Mouse (Mus musculus) kidney, embryonic 14.5 days (tissue): ENCODE measurements around the gene 4930522H14Rik. TPM values are rescaled to one million over a fixed set of nuclear protein-coding genes. Genes with fewer than 3 reads are reported as not detected.
A peak's percentile ranks its signal among the peaks of the same experiment; 100 is the strongest.

Experiments
- ATAC-seq: fragments of 200-750 bp; cut with Nextera tagmentation; 2 replicates; pipeline ENCODE4 v1.8.0; 2017; ENCODE audit warnings: moderate number of reproducible peaks, mild to moderate bottlenecking, moderate TSS enrichment, moderate library complexity; ENCODE audit not compliant: low FRiP score, low TSS enrichment
- H3K27ac ChIP-seq: fragments of 300-500 bp; sonication (generic); 2 replicates; pipeline ENCODE4 v1.5.1; 2014; ENCODE audit warnings: low read depth, mild to moderate bottlenecking, low read length, moderate library complexity, mixed read lengths
- H3K27me3 ChIP-seq: fragments of 300-500 bp; sonication (generic); 2 replicates; pipeline ENCODE4 v1.6.1; 2014; ENCODE audit warnings: mild to moderate bottlenecking, low read length; ENCODE audit not compliant: control insufficient read depth, insufficient read depth
- H3K36me3 ChIP-seq: fragments of 300-500 bp; sonication (generic); 2 replicates; pipeline ENCODE4 v1.6.1; 2014; ENCODE audit warnings: low read length, mixed read lengths; ENCODE audit not compliant: control insufficient read depth, insufficient read depth
- H3K4me1 ChIP-seq: fragments of 300-500 bp; sonication (generic); 2 replicates; pipeline ENCODE4 v1.6.1; 2014; ENCODE audit warnings: low read length, mixed read lengths; ENCODE audit not compliant: control insufficient read depth, insufficient read depth
- H3K4me2 ChIP-seq: fragments of 300-500 bp; sonication (generic); replicated peaks from 2 replicates; pipeline ENCODE4 v1.6.1; 2014; ENCODE audit warnings: low read depth, mild to moderate bottlenecking, low read length
- H3K4me3 ChIP-seq: fragments of 300-500 bp; sonication (generic); 2 replicates; pipeline ENCODE4 v1.5.1; 2014; ENCODE audit warnings: mild to moderate bottlenecking, low read length
- H3K9ac ChIP-seq: fragments of 300-500 bp; sonication (generic); 2 replicates; pipeline ENCODE4 v1.6.1; 2014; ENCODE audit warnings: low read depth, mild to moderate bottlenecking, low read length, moderate library complexity
- H3K9me3 ChIP-seq: fragments of 300-500 bp; sonication (generic); 2 replicates; pipeline ENCODE4 v1.6.1; 2016; ENCODE audit warnings: low read length; ENCODE audit not compliant: control insufficient read depth
- WGBS: fragments of 180-500 bp; shearing (Covaris S2); extraction: QIAGEN DNeasy Blood & Tissue Kit; methylation state at CpG from one replicate; pipeline ENCODE4 v1.1.7; 2014; 5-methylcytosine and 5-hydroxymethylcytosine counted together
- polyA plus RNA-seq: library from polyadenylated mRNA; unstranded; fragments of >200 nt; fragmentation: Nextera tagmentation; extraction: Ambion mirVana; gene quantifications from 2 replicates; pipeline ENCODE4 v1.2.1, GENCODE M21; 2014

4930522H14Rik gene
- polyA plus RNA-seq, 1 experiment from 2014 or later = not detected

DNA sequence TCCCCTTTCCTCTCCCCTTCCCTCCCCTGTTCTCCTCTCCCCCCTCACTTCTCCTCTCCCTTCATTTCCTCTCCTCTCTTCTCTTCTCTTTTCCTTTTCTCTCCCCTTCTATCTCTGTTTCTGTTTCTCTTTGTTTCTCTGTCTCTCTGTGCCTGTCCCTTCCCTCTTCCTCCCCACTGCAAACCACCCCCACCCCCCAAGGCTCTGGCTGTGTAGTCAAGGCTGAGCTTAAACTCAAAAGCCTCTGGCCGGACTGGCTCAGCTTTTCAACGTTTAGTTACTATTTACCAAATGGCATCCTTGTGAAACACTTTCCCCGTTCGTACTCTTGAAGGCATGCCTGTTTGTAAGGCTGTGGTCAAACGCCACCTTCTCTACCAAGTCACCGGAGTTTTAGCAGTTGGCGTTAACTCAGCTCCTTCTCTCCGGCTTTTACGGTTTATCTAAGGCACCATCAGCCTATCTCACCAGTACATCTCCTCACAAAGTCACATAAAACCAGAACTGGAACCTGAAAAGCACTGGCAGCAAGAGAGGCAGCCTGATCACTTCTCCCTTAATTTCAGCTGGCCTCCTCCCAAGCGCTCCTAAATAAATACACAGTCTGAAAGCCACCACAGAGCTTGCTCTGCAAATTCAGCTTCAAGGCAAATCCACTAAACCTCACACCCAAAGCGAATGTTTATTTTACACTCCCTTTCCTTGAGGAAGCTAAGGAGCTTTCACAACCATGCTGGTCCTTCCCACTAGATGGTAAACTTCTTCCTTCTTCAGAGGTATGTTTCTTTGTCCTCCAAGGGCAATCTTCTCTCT, 19.4 kb upstream of the 4930522H14Rik start:
- Histone ChIP-seq H3K4me2 (peak overlapping the region; percentile 29; the same call in 1 of the 2 replicates), H3K9me3 (no peaks in the 10 kb centered on the region; the same call in 1 of the 2 replicates), H3K4me1 (no peaks in the 10 kb centered on the region), H3K27ac (no peak overlapping the region), H3K36me3 (no peaks in the 10 kb centered on the region), H3K9ac (peak overlapping the region; percentile 34; the same call in 1 of the 2 replicates), H3K4me3 (no peak overlapping the region), H3K27me3 (no peaks in the 10 kb centered on the region)
- no peak for ATAC-seq
- WGBS = 11% methylated on average over 11 of the region's 11 CpGs

DNA sequence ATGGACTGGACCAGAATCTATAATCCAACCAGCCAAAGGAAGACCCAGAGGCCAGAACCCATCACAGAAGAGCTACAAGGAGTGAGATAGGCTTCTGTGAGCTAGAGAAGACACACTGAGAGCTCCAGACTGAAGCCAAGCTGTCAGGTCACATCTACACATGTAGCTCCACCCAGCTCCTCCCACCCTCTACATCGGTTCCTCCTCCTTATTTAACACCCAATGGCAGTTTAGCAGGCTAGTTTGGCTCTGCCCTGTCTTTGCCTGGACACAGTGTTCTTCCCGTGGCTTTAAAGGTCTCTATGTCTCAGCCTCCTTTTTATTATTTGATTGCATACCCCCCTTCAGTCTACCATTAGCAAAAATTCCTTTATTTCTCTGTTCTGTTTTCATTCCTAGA, 16.2 kb upstream of the 4930522H14Rik start:
- 15% methylated on average over 2 of the region's 2 CpGs for WGBS
- ATAC-seq = no peak

DNA sequence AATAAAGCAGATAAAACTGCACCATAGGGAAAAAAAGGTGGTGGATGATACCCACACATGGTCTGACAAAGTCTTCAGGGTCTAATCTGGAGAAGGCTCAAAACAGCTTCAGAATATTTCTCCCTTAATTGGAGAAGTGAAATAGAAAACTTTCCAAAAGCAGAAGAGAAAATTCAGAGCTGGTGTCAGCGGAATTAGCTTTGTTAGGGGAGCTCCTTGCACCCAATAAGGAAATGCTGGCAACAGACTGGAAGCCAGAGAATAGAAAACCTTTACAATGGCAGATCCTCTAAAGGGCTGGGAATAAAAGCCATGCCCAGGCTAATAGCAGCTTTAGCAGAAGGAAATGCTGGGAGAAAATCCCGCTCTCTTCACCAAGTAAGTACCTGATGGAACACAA, 15.4 kb upstream of the 4930522H14Rik start:
- Histone ChIP-seq H3K9me3 (no peaks in the 10 kb centered on the region), H3K9ac (no peak overlapping the region), H3K36me3 (no peaks in the 10 kb centered on the region), H3K27ac (no peak overlapping the region), H3K4me1 (no peaks in the 10 kb centered on the region), H3K4me2 (no peak overlapping the region), H3K27me3 (no peaks in the 10 kb centered on the region), H3K4me3 (no peak overlapping the region)
- no peak for ATAC-seq
- WGBS = 89% methylated on average over 2 of the region's 2 CpGs

More for the DNA sequence above, 16.2 kb upstream of the 4930522H14Rik start:
- Histone ChIP-seq H3K9ac (no peak overlapping the region), H3K27ac (no peak overlapping the region), H3K36me3 (no peaks in the 10 kb centered on the region), H3K4me1 (no peaks in the 10 kb centered on the region), H3K4me2 (no peak overlapping the region), H3K27me3 (no peaks in the 10 kb centered on the region), H3K4me3 (no peak overlapping the region), H3K9me3 (no peaks in the 10 kb centered on the region)

- Histone ChIP-seq H3K27me3 (no peaks in the 10 kb centered on the region), H3K9me3 (no peaks in the 10 kb centered on the region), H3K36me3 (no peaks in the 10 kb centered on the region), H3K9ac (no peak overlapping the region), H3K4me1 (no peaks in the 10 kb centered on the region), H3K27ac (no peak overlapping the region), H3K4me3 (no peak overlapping the region), H3K4me2 (no peak overlapping the region)
- no peak for ATAC-seq
- 76% methylated on average over 15 of the region's 15 CpGs for WGBS
Measured at GRCm38 (mm10) chr4:109530245-109530816, 766 bp downstream of the 4930522H14Rik start.

- ATAC-seq = peak; percentile 73
- no peak overlapping the region for H3K27ac ChIP-seq
- H3K36me3 ChIP-seq = no peaks in the 10 kb centered on the region
- no peaks in the 10 kb centered on the region for H3K27me3 ChIP-seq
- no peaks in the 10 kb centered on the region for H3K9me3 ChIP-seq
- H3K9ac ChIP-seq = no peak overlapping the region
- no peaks in the 10 kb centered on the region for H3K4me1 ChIP-seq
- 4% methylated on average over 5 of the region's 5 CpGs for WGBS
- no peak overlapping the region for H3K4me3 ChIP-seq
- no peak overlapping the region for H3K4me2 ChIP-seq
Measured at GRCm38 (mm10) chr4:109504885-109505284, 26.2 kb downstream of the 4930522H14Rik start.

DNA sequence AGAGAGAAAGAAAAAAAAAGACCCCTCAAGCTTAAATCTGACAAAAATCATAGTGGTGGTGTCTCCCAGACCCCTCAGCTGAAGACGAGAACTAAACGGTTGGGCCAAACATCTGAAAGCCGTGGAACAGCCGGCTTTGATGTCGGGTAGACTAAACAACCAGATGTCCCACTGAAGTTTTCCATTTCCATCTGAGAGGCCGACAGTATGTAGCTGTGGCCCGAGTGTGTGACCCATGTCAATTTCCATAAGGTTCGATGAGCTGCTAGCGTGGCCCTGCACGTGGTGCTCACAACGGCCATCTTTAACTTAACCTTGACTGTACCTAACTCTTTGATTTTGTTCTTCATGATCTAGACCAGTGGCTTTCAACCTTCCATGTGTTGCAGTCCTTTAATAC, 32.6 kb downstream of the 4930522H14Rik start:
- Histone ChIP-seq H3K9ac (no peak overlapping the region), H3K9me3 (no peaks in the 10 kb centered on the region), H3K4me3 (no peak overlapping the region), H3K4me2 (no peak overlapping the region), H3K27me3 (no peaks in the 10 kb centered on the region), H3K4me1 (no peaks in the 10 kb centered on the region), H3K27ac (no peak overlapping the region), H3K36me3 (no peaks in the 10 kb centered on the region)
- WGBS = 80% methylated on average over 11 of the region's 11 CpGs
- ATAC-seq = no peak

GRCm38 (mm10) chr4:109493581-109493980, 37.5 kb downstream of the 4930522H14Rik start:
- Histone ChIP-seq H3K9ac (no peak overlapping the region), H3K4me2 (no peak overlapping the region), H3K9me3 (no peaks in the 10 kb centered on the region), H3K4me3 (no peak overlapping the region), H3K4me1 (no peaks in the 10 kb centered on the region), H3K27me3 (no peaks in the 10 kb centered on the region), H3K36me3 (no peaks in the 10 kb centered on the region), H3K27ac (no peak overlapping the region)
- no peak for ATAC-seq

DNA sequence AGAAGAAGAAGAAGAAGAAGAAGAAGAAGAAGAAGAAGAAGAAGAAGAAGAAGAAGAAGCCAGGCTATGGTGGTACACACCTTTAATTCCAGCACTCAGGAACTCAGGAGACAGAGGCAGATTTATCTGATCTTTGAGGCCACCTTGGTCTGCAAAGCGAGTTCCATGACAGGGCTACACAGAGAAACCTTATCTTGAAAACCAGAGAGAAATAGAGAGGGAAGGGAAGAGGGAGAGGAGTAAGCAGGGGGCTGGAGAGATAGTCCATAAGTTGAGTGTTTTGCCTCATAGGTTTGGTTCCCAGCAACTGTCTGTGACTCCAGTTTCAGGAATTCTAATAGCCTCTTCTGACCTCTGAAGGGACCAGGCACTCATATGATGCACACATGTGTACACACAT, 42.3 kb downstream of the 4930522H14Rik start:
- H3K9ac ChIP-seq = no peak overlapping the region
- no peak overlapping the region for H3K4me2 ChIP-seq
- no peaks in the 10 kb centered on the region for H3K4me1 ChIP-seq
- H3K27ac ChIP-seq = no peak overlapping the region
- H3K36me3 ChIP-seq = no peaks in the 10 kb centered on the region
- 76% methylated on average over 1 of the region's 1 CpGs for WGBS
- H3K27me3 ChIP-seq = no peaks in the 10 kb centered on the region
- ATAC-seq = no peak
- no peaks in the 10 kb centered on the region for H3K9me3 ChIP-seq
- no peak overlapping the region for H3K4me3 ChIP-seq

DNA sequence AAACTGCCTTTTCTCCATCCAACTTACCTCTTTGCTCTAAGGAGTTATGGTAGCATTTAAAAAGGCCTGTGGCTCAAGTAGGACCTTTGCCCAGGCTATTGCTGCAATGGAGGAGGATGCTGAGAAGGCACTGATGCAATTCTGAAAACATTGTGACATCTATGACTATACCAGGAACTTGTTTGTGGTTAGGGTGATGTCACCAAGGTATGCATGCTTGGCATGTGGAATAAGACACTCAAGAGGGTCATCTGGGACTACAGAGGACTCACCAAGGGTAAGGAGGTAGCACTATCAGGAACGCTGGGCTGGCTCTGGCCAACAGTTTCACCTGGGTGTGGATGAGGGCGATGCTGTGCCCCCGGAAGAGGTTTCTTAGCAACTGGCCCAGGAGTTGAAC, 46.5 kb downstream of the 4930522H14Rik start, which contains the start of gene Rnf11:
Rnf11 (minus strand) TSS at position 108 of the 400 bp plus-strand sequence.
- H3K4me3 ChIP-seq = no peak within 1 kb of the TSS
- ATAC-seq = no peak
- no peaks in the 10 kb centered on the region for H3K9me3 ChIP-seq
- no peaks in the 10 kb centered on the region for H3K27me3 ChIP-seq
- WGBS = 82% methylated on average over 3 of the region's 3 CpGs
- H3K9ac ChIP-seq = no peak within 1 kb of the TSS
- H3K27ac ChIP-seq = no peak within 1 kb of the TSS
- H3K36me3 ChIP-seq = no peaks in the 10 kb centered on the region
- H3K4me2 ChIP-seq = no peak within 1 kb of the TSS
- H3K4me1 ChIP-seq = no peaks in the 10 kb centered on the region
